Mouse (Mus musculus): ENCODE data around the gene Tars2. TPM values are rescaled to one million over a fixed set of nuclear protein-coding genes. Genes with fewer than 3 reads are reported as not detected.

The Tars2 gene
- total and polyA plus RNA-seq, 3 experiments: 141 to 237 TPM; not detected in 1

DNA sequence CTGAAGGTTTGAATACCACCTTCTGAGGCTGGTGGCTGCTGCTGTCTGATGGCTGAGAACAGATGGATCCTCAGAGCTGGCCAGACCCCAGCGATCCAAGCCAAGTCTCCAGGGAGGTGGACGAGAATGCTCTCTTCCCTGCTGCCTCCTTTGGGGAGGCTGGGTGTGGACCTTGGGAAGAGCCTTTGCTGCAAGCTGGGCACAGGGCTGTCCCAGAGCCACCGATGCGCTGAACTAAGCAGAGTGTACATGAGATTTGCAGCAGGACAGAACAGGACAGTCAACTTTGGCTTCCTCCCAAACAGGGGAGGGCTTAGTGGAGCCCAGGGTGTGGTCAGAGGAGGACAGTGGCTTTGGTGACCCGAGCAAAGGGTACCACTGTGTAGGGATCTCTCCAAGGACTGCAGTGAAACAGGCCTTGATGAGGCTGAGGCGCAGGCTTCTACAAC lies 59.7 kb downstream of the Tars2 start:
- no peak overlapping the region for H3K27ac ChIP-seq (ENCODE audit: control insufficient read depth, low read depth, low read length)
- 0 out of 4 replicates have a peak, but pooled peaks cover 0 to 3% of the 10 kb centered on the region in 2 experiments for H3K36me3 ChIP-seq (ENCODE audit: control insufficient read depth in 1 of 2, insufficient read depth in 2 of 2, low read length in 2 of 2)
- H3K79me2 ChIP-seq (ENCODE audit: control insufficient read depth, insufficient read depth, low read length, poor library complexity): no peaks in the 10 kb centered on the region
- peaks cover 0 to 3% of the 10 kb centered on the region in 2 experiments; a peak in 2 of 4 replicates for H3K4me1 ChIP-seq (ENCODE audit: control insufficient read depth in 1 of 2, insufficient read depth in 2 of 2, low read length in 2 of 2)
- H3K9ac ChIP-seq (ENCODE audit: control insufficient read depth, low read depth, low read length, poor library complexity, severe bottlenecking): no peak overlapping the region
- no peak for DNase-seq (ENCODE audit: low read depth, low spot score)
- no peaks in the 10 kb centered on the region for H3K27me3 ChIP-seq (ENCODE audit: control insufficient read depth in 1 of 2, insufficient read depth in 2 of 2, low read length in 2 of 2)
- H3K4me3 ChIP-seq (ENCODE audit: control insufficient read depth in 1 of 2, insufficient read depth in 1 of 2, low read depth in 2 of 2, low read length in 2 of 2): no peak overlapping the region
- no peaks in the 10 kb centered on the region for H3K9me3 ChIP-seq (replicated peaks; ENCODE audit: insufficient read depth, low read length)
- no peak for TF ChIP-seq MEF2A (IDR thresholded peaks at IDR 0.05; ENCODE audit: extremely low read depth, insufficient replicate concordance, low read depth, low read length, poor library complexity, severe bottlenecking)
- no peak for TF ChIP-seq USF1 (IDR thresholded peaks at IDR 0.05; ENCODE audit: low read depth, low read length)
- TF ChIP-seq MAFK (IDR thresholded peaks at IDR 0.05; ENCODE audit: borderline replicate concordance, low read depth, low read length): no peak

DNA sequence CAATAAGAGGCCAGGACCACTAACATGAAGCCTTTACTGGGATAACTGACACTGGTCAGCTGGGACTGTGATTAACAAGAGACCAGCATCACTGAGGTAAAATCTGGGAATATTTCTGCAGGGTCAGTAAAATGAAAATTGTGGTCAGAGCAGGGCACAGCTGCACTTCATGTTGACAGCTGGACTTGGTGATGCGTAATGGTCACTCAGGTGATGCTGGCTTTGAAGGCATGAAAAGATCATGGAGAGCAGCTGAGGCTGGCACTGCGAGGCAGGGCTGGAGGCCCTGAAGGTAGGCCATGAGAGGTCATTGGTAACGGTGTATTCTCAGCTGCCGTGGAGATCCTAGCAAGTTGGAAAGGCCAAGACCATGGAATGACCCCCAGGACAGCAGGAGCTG lies 61.7 kb downstream of the Tars2 start:
- peaks cover 0 to 7% of the 10 kb centered on the region in 2 experiments; a peak in 1 of 4 replicates for H3K4me1 ChIP-seq (ENCODE audit: control insufficient read depth in 1 of 2, insufficient read depth in 2 of 2, low read length in 2 of 2)
- TF ChIP-seq MEF2A (IDR thresholded peaks at IDR 0.05; ENCODE audit: extremely low read depth, insufficient replicate concordance, low read depth, low read length, poor library complexity, severe bottlenecking): no peak
- TF ChIP-seq E2F4 (IDR thresholded peaks at IDR 0.05; ENCODE audit: borderline replicate concordance, low read depth, low read length): no peak
- no peak for TF ChIP-seq TBP (IDR thresholded peaks at IDR 0.05; ENCODE audit: low read depth, low read length)
- TF ChIP-seq KAT2A (conservative IDR thresholded peaks at IDR 0.05; ENCODE audit: low read depth, low read length): no peak
- no peak for TF ChIP-seq MYC (IDR thresholded peaks at IDR 0.05; ENCODE audit: low read depth, low read length)
- TF ChIP-seq TAL1 (IDR thresholded peaks at IDR 0.05; ENCODE audit: low read length): no peak
- TF ChIP-seq MAX (IDR thresholded peaks at IDR 0.05; ENCODE audit: low read length): no peak
- TF ChIP-seq ZC3H11A (IDR thresholded peaks at IDR 0.05; ENCODE audit: low read depth, low read length): no peak
- TF ChIP-seq ZNF384 (IDR thresholded peaks at IDR 0.05; ENCODE audit: low read depth, low read length): no peak
- no peak for TF ChIP-seq ZMIZ1 (IDR thresholded peaks at IDR 0.05; ENCODE audit: low read depth, low read length)
- no peak for TF ChIP-seq NELFE (IDR thresholded peaks at IDR 0.05; ENCODE audit: low read depth, low read length)
- TF ChIP-seq GABPA (IDR thresholded peaks at IDR 0.05; ENCODE audit: low read depth, low read length): no peak
- TF ChIP-seq POLR2AphosphoS5 (IDR thresholded peaks at IDR 0.05; ENCODE audit: borderline replicate concordance, low read depth, low read length): no peak
- no peak for TF ChIP-seq HCFC1 (IDR thresholded peaks at IDR 0.05; ENCODE audit: low read depth, low read length)
- no peak for TF ChIP-seq MYB (IDR thresholded peaks at IDR 0.05; ENCODE audit: low read depth, low read length)

More for the DNA sequence above, 61.7 kb downstream of the Tars2 start:
- H3K9ac ChIP-seq (ENCODE audit: control insufficient read depth, low read depth, low read length, poor library complexity, severe bottlenecking): no peak overlapping the region
- no peaks in the 10 kb centered on the region for H3K79me2 ChIP-seq (ENCODE audit: control insufficient read depth, insufficient read depth, low read length, poor library complexity)
- H3K36me3 ChIP-seq (ENCODE audit: control insufficient read depth in 1 of 2, insufficient read depth in 2 of 2, low read length in 2 of 2): no peaks in the 10 kb centered on the region
- no peaks in the 10 kb centered on the region for H3K9me3 ChIP-seq (replicated peaks; ENCODE audit: insufficient read depth, low read length)
- H3K4me3 ChIP-seq (ENCODE audit: control insufficient read depth in 1 of 2, insufficient read depth in 1 of 2, low read depth in 2 of 2, low read length in 2 of 2): no peak overlapping the region
- DNase-seq (ENCODE audit: low read depth, low spot score): no peak
- H3K27ac ChIP-seq (ENCODE audit: control insufficient read depth, low read depth, low read length): no peak overlapping the region
- no peaks in the 10 kb centered on the region for H3K27me3 ChIP-seq (ENCODE audit: control insufficient read depth in 1 of 2, insufficient read depth in 2 of 2, low read length in 2 of 2)
